Mouse (Mus musculus) gastrocnemius, postnatal 10 days (tissue): ENCODE data around the gene Sptan1. TPM values are rescaled to one million over a fixed set of nuclear protein-coding genes. Genes with fewer than 3 reads are reported as not detected.

Experiments used
- microRNA-seq, 2 experiments: library from miRNA; unstranded; fragments of <30 nt; microRNA quantifications; one replicate each; pipeline ENCODE4 v1.2.0; 2021
- total RNA-seq, 2 experiments: library from RNA; stranded (reverse); gene quantifications; 2 replicates each; pipeline ENCODE4 v1.2.3; 2021

The Sptan1 gene
- total RNA-seq, 2 experiments from 2014 or later: 103 to 127 TPM

Small RNA genes lying within 50 kb of the gene (microRNA-seq; reads per million reads assigned to microRNA genes)
- gene Mir6997: 0 to 0.25 reads per million in 2 experiments

Other genes starting within 250 kb of the Sptan1 start
- gene Gm13420, start 213.9 kb upstream of the Sptan1 start, total RNA-seq: not detected
- not detected for gene Gm13547, start 206.2 kb upstream of the Sptan1 start, total RNA-seq
- gene Coq4, start 178.1 kb upstream of the Sptan1 start, total RNA-seq: 1 to 10 TPM; 8.0 to 8.7 TPM
- 10 to 100 TPM; 24.7 to 36.5 TPM for gene Trub2, start 177.1 kb upstream of the Sptan1 start, total RNA-seq
- 10 to 100 TPM; 10.6 to 11.2 TPM for gene Slc27a4, start 162.9 kb upstream of the Sptan1 start, total RNA-seq
- 10 to 100 TPM; 25.4 to 28.6 TPM for gene Urm1, start 145.5 kb upstream of the Sptan1 start, total RNA-seq
- 10 to 100 TPM; 28.3 to 39.0 TPM for gene Cercam, start 96.4 kb upstream of the Sptan1 start, total RNA-seq
- gene Odf2, start 76.3 kb upstream of the Sptan1 start, total RNA-seq: 10 to 100 TPM; 21.3 to 29.7 TPM
- 10 to 100 TPM; 20.9 to 21.7 TPM for gene Gle1, start 30.1 kb upstream of the Sptan1 start, total RNA-seq
- gene Wdr34, start 83.3 kb downstream of the Sptan1 start, total RNA-seq: 1 to 10 TPM; 4.7 to 5.4 TPM
- 100 to 1,000 TPM; 128 to 134 TPM for gene Set, start 91.8 kb downstream of the Sptan1 start, total RNA-seq
- gene Pkn3, start 112.1 kb downstream of the Sptan1 start, total RNA-seq: 1 to 10 TPM; 4.5 to 8.3 TPM
- gene Zdhhc12, start 128.1 kb downstream of the Sptan1 start, total RNA-seq: 1 to 10 TPM; 3.4 to 4.2 TPM
- 10 to 100 TPM; 18.9 to 21.7 TPM for gene Zer1, start 159.0 kb downstream of the Sptan1 start, total RNA-seq
- 10 to 100 TPM; 14.0 to 18.0 TPM for gene Tbc1d13, start 168.2 kb downstream of the Sptan1 start, total RNA-seq
- gene Endog, start 205.9 kb downstream of the Sptan1 start, total RNA-seq: 10 to 100 TPM; 31.1 to 36.6 TPM
- gene Spout1, start 212.9 kb downstream of the Sptan1 start, total RNA-seq: 1 to 10 TPM; 7.4 to 7.6 TPM
- 10 to 100 TPM; 13.6 to 16.0 TPM for gene Kyat1, start 240.3 kb downstream of the Sptan1 start, total RNA-seq